Mouse (Mus musculus): ENCODE results near the gene B230104I21Rik. TPM values are rescaled to one million over a fixed set of nuclear protein-coding genes. Genes with fewer than 3 reads are reported as not detected.

B230104I21Rik gene
- polyA plus RNA-seq, 2 experiments: not detected

GRCm38 (mm10) chr4:154352246-154352645 lies 16.3 kb downstream of the B230104I21Rik start:
- Histone ChIP-seq H3K9ac (ENCODE audit: low read depth, low read length, severe bottlenecking) (no peak overlapping the region), H3K4me2 (replicated peaks; ENCODE audit: low read depth, low read length, severe bottlenecking) (no peak overlapping the region), H3K9me3 (ENCODE audit: control insufficient read depth, low read length) (no peaks in the 10 kb centered on the region), H3K27ac (replicated peaks; ENCODE audit: low read depth, low read length) (no peak overlapping the region), H3K4me1 (ENCODE audit: control insufficient read depth, insufficient read depth, low read length) (peaks cover 8% of the 10 kb centered on the region), H3K27me3 (ENCODE audit: control insufficient read depth, insufficient read depth, low read length) (no peaks in the 10 kb centered on the region), H3K4me3 (replicated peaks; ENCODE audit: low read length) (no peak overlapping the region), H3K36me3 (ENCODE audit: control insufficient read depth, insufficient read depth, low read length) (peaks cover 17% of the 10 kb centered on the region)
- 73% methylated on average over 13 of the region's 13 CpGs for WGBS
- ATAC-seq (ENCODE audit: low FRiP score, low read depth): no peak
- DNase-seq (ENCODE audit: low spot score): no peak
- TF ChIP-seq POLR2A (IDR thresholded peaks at IDR 0.05; ENCODE audit: borderline replicate concordance, extremely low read depth, insufficient read depth, insufficient read length): no peak

- Histone ChIP-seq H3K4me1 (ENCODE audit: control insufficient read depth, insufficient read depth, low read length) (peaks cover 16% of the 10 kb centered on the region; the same call in 1 of the 2 replicates), H3K9me3 (ENCODE audit: control insufficient read depth, low read length) (no peaks in the 10 kb centered on the region), H3K9ac (ENCODE audit: low read depth, low read length, severe bottlenecking) (no peak overlapping the region), H3K27me3 (ENCODE audit: control insufficient read depth, insufficient read depth, low read length) (no peaks in the 10 kb centered on the region), H3K27ac (replicated peaks; ENCODE audit: low read depth, low read length) (no peak overlapping the region), H3K36me3 (ENCODE audit: control insufficient read depth, insufficient read depth, low read length) (peaks cover 12% of the 10 kb centered on the region; the same call in 1 of the 2 replicates), H3K4me2 (replicated peaks; ENCODE audit: low read depth, low read length, severe bottlenecking) (no peak overlapping the region), H3K4me3 (replicated peaks; ENCODE audit: low read length) (no peak overlapping the region)
- no peak for ATAC-seq (ENCODE audit: low FRiP score, low read depth)
- TF ChIP-seq POLR2A (IDR thresholded peaks at IDR 0.05; ENCODE audit: borderline replicate concordance, extremely low read depth, insufficient read depth, insufficient read length): no peak
- DNase-seq (ENCODE audit: low spot score): no peak
- 94% methylated on average over 5 of the region's 5 CpGs for WGBS
Observed at GRCm38 (mm10) chr4:154355408-154355807, 19.5 kb downstream of the B230104I21Rik start.

GRCm38 (mm10) chr4:154358370-154358769 lies 22.4 kb downstream of the B230104I21Rik start:
- Histone ChIP-seq H3K4me3 (replicated peaks; ENCODE audit: low read length) (no peak overlapping the region), H3K4me2 (replicated peaks; ENCODE audit: low read depth, low read length, severe bottlenecking) (no peak overlapping the region), H3K9me3 (ENCODE audit: control insufficient read depth, low read length) (no peaks in the 10 kb centered on the region), H3K4me1 (ENCODE audit: control insufficient read depth, insufficient read depth, low read length) (peaks cover 16% of the 10 kb centered on the region; the same call in 1 of the 2 replicates), H3K36me3 (ENCODE audit: control insufficient read depth, insufficient read depth, low read length) (peaks cover 12% of the 10 kb centered on the region; the same call in 1 of the 2 replicates), H3K27ac (replicated peaks; ENCODE audit: low read depth, low read length) (no peak overlapping the region), H3K9ac (ENCODE audit: low read depth, low read length, severe bottlenecking) (no peak overlapping the region), H3K27me3 (ENCODE audit: control insufficient read depth, insufficient read depth, low read length) (no peaks in the 10 kb centered on the region)
- no peak for DNase-seq (ENCODE audit: low spot score)
- WGBS: 61% methylated on average over 5 of the region's 5 CpGs
- no peak for TF ChIP-seq POLR2A (IDR thresholded peaks at IDR 0.05; ENCODE audit: borderline replicate concordance, extremely low read depth, insufficient read depth, insufficient read length)
- ATAC-seq (ENCODE audit: low FRiP score, low read depth): no peak

GRCm38 (mm10) chr4:154358816-154359215 lies 22.9 kb downstream of the B230104I21Rik start:
- 46% methylated on average over 11 of the region's 11 CpGs for WGBS
- Histone ChIP-seq H3K4me1 (ENCODE audit: control insufficient read depth, insufficient read depth, low read length) (peaks cover 16% of the 10 kb centered on the region; the same call in 1 of the 2 replicates), H3K27me3 (ENCODE audit: control insufficient read depth, insufficient read depth, low read length) (no peaks in the 10 kb centered on the region), H3K4me3 (replicated peaks; ENCODE audit: low read length) (no peak overlapping the region), H3K36me3 (ENCODE audit: control insufficient read depth, insufficient read depth, low read length) (peaks cover 12% of the 10 kb centered on the region; the same call in 1 of the 2 replicates), H3K9me3 (ENCODE audit: control insufficient read depth, low read length) (no peaks in the 10 kb centered on the region), H3K4me2 (replicated peaks; ENCODE audit: low read depth, low read length, severe bottlenecking) (no peak overlapping the region), H3K27ac (replicated peaks; ENCODE audit: low read depth, low read length) (no peak overlapping the region), H3K9ac (ENCODE audit: low read depth, low read length, severe bottlenecking) (no peak overlapping the region)
- ATAC-seq (ENCODE audit: low FRiP score, low read depth) (no peak), DNase-seq (ENCODE audit: low spot score) (no peak)
- TF ChIP-seq POLR2A (IDR thresholded peaks at IDR 0.05; ENCODE audit: borderline replicate concordance, extremely low read depth, insufficient read depth, insufficient read length): no peak

GRCm38 (mm10) chr4:154359762-154360300 lies 23.9 kb downstream of the B230104I21Rik start:
- no peaks in the 10 kb centered on the region for H3K27me3 ChIP-seq (ENCODE audit: control insufficient read depth, insufficient read depth, low read length)
- no peak overlapping the region for H3K27ac ChIP-seq (replicated peaks; ENCODE audit: low read depth, low read length)
- H3K9ac ChIP-seq (ENCODE audit: low read depth, low read length, severe bottlenecking): no peak overlapping the region
- DNase-seq (ENCODE audit: low spot score): no peak
- H3K9me3 ChIP-seq (ENCODE audit: control insufficient read depth, low read length): no peaks in the 10 kb centered on the region
- no peak overlapping the region for H3K4me3 ChIP-seq (replicated peaks; ENCODE audit: low read length)
- no peak for ATAC-seq (ENCODE audit: low FRiP score, low read depth)
- peaks cover 4% of the 10 kb centered on the region for H3K36me3 ChIP-seq (ENCODE audit: control insufficient read depth, insufficient read depth, low read length)
- H3K4me1 ChIP-seq (ENCODE audit: control insufficient read depth, insufficient read depth, low read length): peaks cover 16% of the 10 kb centered on the region; the same call in 1 of the 2 replicates
- 65% methylated on average over 9 of the region's 9 CpGs for WGBS
- no peak overlapping the region for H3K4me2 ChIP-seq (replicated peaks; ENCODE audit: low read depth, low read length, severe bottlenecking)
- no peak for TF ChIP-seq POLR2A (IDR thresholded peaks at IDR 0.05; ENCODE audit: borderline replicate concordance, extremely low read depth, insufficient read depth, insufficient read length)

All from limb, embryonic 14.5 days (tissue).